Comparison of ENCODE assay signal across 8 mouse cellular contexts in the genomic region with DNA sequence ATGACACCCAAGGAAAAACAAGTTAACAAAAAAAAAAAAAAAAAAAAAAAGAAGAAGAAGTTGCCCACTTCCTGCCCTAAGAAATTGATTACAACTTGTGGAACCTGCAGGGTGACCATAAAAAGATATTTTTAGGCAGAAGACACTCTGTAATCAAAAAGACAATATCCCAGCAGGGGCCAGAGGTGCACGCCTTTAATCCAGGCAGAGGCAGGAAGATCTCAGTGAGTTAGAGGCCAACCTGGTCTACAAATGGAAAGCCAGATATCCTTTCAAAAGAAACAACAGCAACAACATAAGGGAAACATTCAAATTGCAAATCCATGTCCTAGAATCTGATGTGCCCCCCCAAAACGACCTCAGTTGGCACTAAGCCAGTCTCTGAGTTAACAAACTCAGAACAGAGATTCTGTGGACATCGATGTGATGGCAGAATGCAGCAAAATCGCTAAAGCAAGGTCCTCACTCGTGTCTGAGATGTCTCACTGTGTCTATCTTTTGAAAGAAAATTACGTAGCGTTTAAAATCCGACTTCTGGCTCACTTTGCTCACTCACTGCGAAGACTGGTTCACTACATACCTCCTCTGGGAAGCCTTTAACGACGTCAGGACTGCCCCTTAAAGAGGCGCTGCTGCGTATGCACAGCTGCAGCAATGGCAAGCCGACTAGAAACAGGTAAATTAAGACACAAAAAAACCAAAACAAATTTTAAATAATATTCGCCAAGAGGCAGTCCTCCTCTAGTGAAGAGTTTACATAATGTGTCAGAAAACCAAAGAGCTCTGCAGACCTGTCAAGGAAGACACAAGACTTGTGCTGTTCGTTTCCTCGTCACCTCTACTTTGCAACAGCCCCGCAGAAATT. TPM values are rescaled to one million over a fixed set of nuclear protein-coding genes. Genes with fewer than 3 reads are reported as not detected.
A peak's percentile ranks its signal among the peaks of the same experiment; 100 is the strongest.
DNase-seq lines count a peak whose midpoint lies in the region; ATAC-seq and TF ChIP-seq lines count a peak whose summit lies in the region.

No protein-coding gene starts in this region.

- H3K27me3 ChIP-seq in forebrain, embryonic 14.5 days (replicated peaks; ENCODE audit: control insufficient read depth, insufficient read depth, low read length): no peaks in the 10 kb centered on the region
- no peaks in the 10 kb centered on the region for H3K27me3 ChIP-seq in midbrain, embryonic 14.5 days (ENCODE audit: control insufficient read depth, insufficient read depth, low read length)

- TF ChIP-seq CTCF in left cerebral cortex, adult 2 months (IDR thresholded peaks at IDR 0.05): no peak

- DNase-seq in left cerebral cortex, adult 2 months (ENCODE audit: extremely low spot score in 1 of 2, low spot score in 2 of 2): peak in 1 of 2 experiments; percentile 15
- no peak for DNase-seq in left cerebral cortex, adult 11 months (ENCODE audit: low spot score)
- DNase-seq in adipocyte (ENCODE audit: low spot score): peak; percentile 45
- DNase-seq in forebrain, embryonic 14.5 days (ENCODE audit: low spot score): peak; percentile 25
- DNase-seq in kidney, postnatal 4 days: peak; percentile 18 to 31
- DNase-seq in midbrain, embryonic 14.5 days: peak; percentile 64
- DNase-seq in thymus, postnatal 4 days: peak; percentile 32

- peak overlapping the region; percentile 89 for H3K9ac ChIP-seq in forebrain, embryonic 14.5 days (ENCODE audit: low read length)
- peak overlapping the region; percentile 85 for H3K9ac ChIP-seq in midbrain, embryonic 14.5 days (replicated peaks; ENCODE audit: low read length)

- WGBS in forebrain, embryonic 14.5 days: 8% methylated on average over 18 of the region's 18 CpGs
- 7% methylated on average over 18 of the region's 18 CpGs for WGBS in midbrain, embryonic 14.5 days

- H3K4me2 ChIP-seq in forebrain, embryonic 14.5 days (ENCODE audit: low read length): peak overlapping the region; percentile 83
- peak overlapping the region; percentile 79 for H3K4me2 ChIP-seq in midbrain, embryonic 14.5 days (ENCODE audit: low read length)

- intact Hi-C loops in left cerebral cortex, adult 2 months (cut with DNase I): loop anchor here (1.0 kb wide), 2 partner anchors 12 to 23 kb away; a partner anchor contains a TSS

- H3K36me3 ChIP-seq in forebrain, embryonic 14.5 days (ENCODE audit: control insufficient read depth, insufficient read depth, low read length): peaks cover 7% of the 10 kb centered on the region; the same call in 1 of the 2 replicates
- H3K36me3 ChIP-seq in midbrain, embryonic 14.5 days (ENCODE audit: control insufficient read depth, insufficient read depth, low read length): peaks cover 4% of the 10 kb centered on the region; the same call in 1 of the 2 replicates

- no peaks in the 10 kb centered on the region for H3K9me3 ChIP-seq in forebrain, embryonic 14.5 days (replicated peaks; ENCODE audit: control insufficient read depth, low read length)
- no peaks in the 10 kb centered on the region for H3K9me3 ChIP-seq in midbrain, embryonic 14.5 days (ENCODE audit: control insufficient read depth, low read length)

- peak overlapping the region; percentile 94 for H3K27ac ChIP-seq in left cerebral cortex, adult 2 months
- H3K27ac ChIP-seq in forebrain, embryonic 14.5 days (ENCODE audit: low read depth, low read length): peak overlapping the region; percentile 94; the same call in 1 of the 2 replicates
- peak overlapping the region; percentile 96 for H3K27ac ChIP-seq in midbrain, embryonic 14.5 days (replicated peaks; ENCODE audit: low read depth, low read length)

- peaks cover 13% of the 10 kb centered on the region for H3K4me1 ChIP-seq in forebrain, embryonic 14.5 days (ENCODE audit: control insufficient read depth, insufficient read depth, low read length)
- H3K4me1 ChIP-seq in midbrain, embryonic 14.5 days (ENCODE audit: control insufficient read depth, insufficient read depth, low read length): peaks cover 21% of the 10 kb centered on the region

- H3K4me3 ChIP-seq in left cerebral cortex, adult 2 months: peak overlapping the region; percentile 67
- H3K4me3 ChIP-seq in forebrain, embryonic 14.5 days (ENCODE audit: low read depth, low read length): peak overlapping the region; percentile 64
- peak overlapping the region; percentile 93 for H3K4me3 ChIP-seq in midbrain, embryonic 14.5 days (replicated peaks; ENCODE audit: low read depth, low read length)

- no peak for ATAC-seq in forebrain, embryonic 14.5 days
- ATAC-seq in midbrain, embryonic 14.5 days (ENCODE audit: low FRiP score, low TSS enrichment): no peak
- ATAC-seq in inflammation-experienced regulatory T-cells, adult 6 months: no peak

RNA-seq across cellular contexts. Expression of a gene that starts 1.0 kb away (rescaled TPM):
- 100 to 1,000 TPM; 115 to 122 TPM for total RNA-seq in left cerebral cortex, adult 2 months (2021)
- polyA plus RNA-seq in forebrain, embryonic 14.5 days (2014; fragmentation: Nextera tagmentation; extraction: Ambion mirVana): 44.9 and 45.8 TPM in 2 replicates
- 47.5 and 53.4 TPM in 2 replicates for polyA plus RNA-seq in midbrain, embryonic 14.5 days (2014; fragmentation: Nextera tagmentation; extraction: Ambion mirVana)
- 10 to 100 TPM; 61.5 to 84.9 (median 76.6) TPM for polyA plus RNA-seq in inflammation-experienced regulatory T-cells, adult 6 months (2017; shearing (Covaris generic))

RNA-seq across cellular contexts. Expression of a gene that starts 22.4 kb away (rescaled TPM):
- 10 to 100 TPM; 62.6 to 66.0 TPM for total RNA-seq in left cerebral cortex, adult 2 months (2021)
- polyA plus RNA-seq in forebrain, embryonic 14.5 days (2014; fragmentation: Nextera tagmentation; extraction: Ambion mirVana): 55.2 and 55.7 TPM in 2 replicates
- 52.6 and 56.1 TPM in 2 replicates for polyA plus RNA-seq in midbrain, embryonic 14.5 days (2014; fragmentation: Nextera tagmentation; extraction: Ambion mirVana)
- polyA plus RNA-seq in inflammation-experienced regulatory T-cells, adult 6 months (2017; shearing (Covaris generic)): 10 to 100 TPM; 72.4 to 95.3 (median 75.9) TPM

RNA-seq across cellular contexts. Expression of a gene that starts 22.8 kb away (rescaled TPM):
- 10 to 100 TPM; 35.8 to 37.2 TPM for total RNA-seq in left cerebral cortex, adult 2 months (2021)
- 40.2 and 40.3 TPM in 2 replicates for polyA plus RNA-seq in forebrain, embryonic 14.5 days (2014; fragmentation: Nextera tagmentation; extraction: Ambion mirVana)
- polyA plus RNA-seq in midbrain, embryonic 14.5 days (2014; fragmentation: Nextera tagmentation; extraction: Ambion mirVana): 60.4 and 65.7 TPM in 2 replicates
- 10 to 100 TPM; 17.2 to 25.9 (median 23.6) TPM for polyA plus RNA-seq in inflammation-experienced regulatory T-cells, adult 6 months (2017; shearing (Covaris generic))

RNA-seq across cellular contexts. Expression of a gene that starts 48.4 kb away (rescaled TPM):
- 10 to 100 TPM; 37.4 to 44.7 TPM for total RNA-seq in left cerebral cortex, adult 2 months (2021)
- polyA plus RNA-seq in forebrain, embryonic 14.5 days (2014; fragmentation: Nextera tagmentation; extraction: Ambion mirVana): 42.4 and 46.9 TPM in 2 replicates
- 39.8 and 42.8 TPM in 2 replicates for polyA plus RNA-seq in midbrain, embryonic 14.5 days (2014; fragmentation: Nextera tagmentation; extraction: Ambion mirVana)
- polyA plus RNA-seq in inflammation-experienced regulatory T-cells, adult 6 months (2017; shearing (Covaris generic)): 10 to 100 TPM; 37.5 to 63.7 (median 40.4) TPM

RNA-seq across cellular contexts. Expression of a gene that starts 59.3 kb away (rescaled TPM):
- total RNA-seq in left cerebral cortex, adult 2 months (2021): 10 to 100 TPM; 52.5 to 54.7 TPM
- polyA plus RNA-seq in forebrain, embryonic 14.5 days (2014; fragmentation: Nextera tagmentation; extraction: Ambion mirVana): 68.9 and 78.4 TPM in 2 replicates
- polyA plus RNA-seq in midbrain, embryonic 14.5 days (2014; fragmentation: Nextera tagmentation; extraction: Ambion mirVana): 58.7 and 74.9 TPM in 2 replicates
- polyA plus RNA-seq in inflammation-experienced regulatory T-cells, adult 6 months (2017; shearing (Covaris generic)): 10 to 100 TPM; 44.2 to 48.2 (median 46.3) TPM
